Mouse (Mus musculus) testis, adult 2 months (tissue): ENCODE measurements around the gene Foxn3. TPM values are rescaled to one million over a fixed set of nuclear protein-coding genes. Genes with fewer than 3 reads are reported as not detected.

ENCODE experiments used
- H3K27ac ChIP-seq: fragments of 200-500 bp; 2 replicates; pipeline ENCODE4 v1.5.1; 2012; ENCODE audit warnings: low read depth, low read length; ENCODE audit not compliant: control insufficient read depth, insufficient read depth
- H3K27me3 ChIP-seq: fragments of 200-500 bp; 2 replicates; pipeline ENCODE4 v1.6.1; 2012; ENCODE audit warnings: mild to moderate bottlenecking, low read length, moderate library complexity; ENCODE audit not compliant: control insufficient read depth, insufficient read depth
- H3K36me3 ChIP-seq: fragments of 200-500 bp; 2 replicates; pipeline ENCODE4 v1.6.1; 2012; ENCODE audit warnings: mild to moderate bottlenecking, low read length; ENCODE audit not compliant: control insufficient read depth, insufficient read depth
- H3K4me1 ChIP-seq: fragments of 200-500 bp; 2 replicates; pipeline ENCODE4 v1.6.1; 2012; ENCODE audit warnings: low read length; ENCODE audit not compliant: control insufficient read depth, insufficient read depth
- H3K4me3 ChIP-seq: fragments of 200-500 bp; 2 replicates; pipeline ENCODE4 v1.5.1; 2012; ENCODE audit warnings: low read depth, mild to moderate bottlenecking, low read length, moderate library complexity, mixed read lengths; ENCODE audit not compliant: control insufficient read depth
- CTCF ChIP-seq: fragments of 200-500 bp; IDR thresholded peaks from 2 replicates; pipeline ENCODE4 v1.5.1; 2012; ENCODE audit warnings: low read depth, mild to moderate bottlenecking, inconsistent platforms, low read length, moderate library complexity; ENCODE audit not compliant: control insufficient read depth, insufficient read depth, insufficient replicate concordance
- POLR2A ChIP-seq: fragments of 200-500 bp; IDR thresholded peaks from 2 replicates; pipeline ENCODE4 v1.6.1; 2012; ENCODE audit warnings: low read depth, mild to moderate bottlenecking, inconsistent platforms, low read length, moderate library complexity; ENCODE audit not compliant: control insufficient read depth
- polyA plus RNA-seq: library from polyadenylated mRNA; depleted of rRNA; stranded (reverse); fragments of >200 nt; gene quantifications from 2 replicates; pipeline ENCODE4 v1.2.3, GENCODE M21; 2012

Foxn3 gene
- polyA plus RNA-seq, 1 experiment: 7.3 TPM

GRCm38 (mm10) chr12:99373584-99373983 is 189.8 kb downstream of the Foxn3 start:
- no peaks in the 10 kb centered on the region; the same call in 1 of the 2 replicates for H3K4me1 ChIP-seq
- H3K4me3 ChIP-seq: no peak overlapping the region
- H3K27me3 ChIP-seq: no peaks in the 10 kb centered on the region
- no peak overlapping the region for H3K27ac ChIP-seq
- no peaks in the 10 kb centered on the region for H3K36me3 ChIP-seq
- TF ChIP-seq POLR2A (no peak), CTCF (no peak)

GRCm38 (mm10) chr12:99371500-99371899 is 191.9 kb downstream of the Foxn3 start:
- Histone ChIP-seq H3K4me3 (no peak overlapping the region), H3K27me3 (no peaks in the 10 kb centered on the region), H3K27ac (no peak overlapping the region), H3K4me1 (peaks cover 2% of the 10 kb centered on the region; the same call in 1 of the 2 replicates), H3K36me3 (no peaks in the 10 kb centered on the region)
- TF ChIP-seq CTCF (no peak), POLR2A (no peak)

GRCm38 (mm10) chr12:99368251-99368650 is 195.1 kb downstream of the Foxn3 start:
- Histone ChIP-seq H3K27me3 (no peaks in the 10 kb centered on the region), H3K4me1 (peaks cover 2% of the 10 kb centered on the region; the same call in 1 of the 2 replicates), H3K27ac (no peak overlapping the region), H3K4me3 (no peak overlapping the region), H3K36me3 (no peaks in the 10 kb centered on the region)
- no peak for TF ChIP-seq CTCF
- TF ChIP-seq POLR2A: no peak

GRCm38 (mm10) chr12:99365999-99366398 is 197.4 kb downstream of the Foxn3 start:
- Histone ChIP-seq H3K27ac (no peak overlapping the region), H3K27me3 (no peaks in the 10 kb centered on the region), H3K36me3 (no peaks in the 10 kb centered on the region), H3K4me1 (peaks cover 2% of the 10 kb centered on the region; the same call in 1 of the 2 replicates), H3K4me3 (no peak overlapping the region)
- TF ChIP-seq POLR2A (no peak), CTCF (no peak)

GRCm38 (mm10) chr12:99364201-99364600 is 199.2 kb downstream of the Foxn3 start:
- no peaks in the 10 kb centered on the region for H3K27me3 ChIP-seq
- H3K4me1 ChIP-seq: peaks cover 2% of the 10 kb centered on the region; the same call in 1 of the 2 replicates
- no peak for TF ChIP-seq POLR2A
- TF ChIP-seq CTCF: no peak
- no peak overlapping the region for H3K4me3 ChIP-seq
- no peak overlapping the region for H3K27ac ChIP-seq
- no peaks in the 10 kb centered on the region for H3K36me3 ChIP-seq

- Histone ChIP-seq H3K36me3 (no peaks in the 10 kb centered on the region), H3K27ac (no peak overlapping the region), H3K27me3 (no peaks in the 10 kb centered on the region), H3K4me1 (peaks cover 2% of the 10 kb centered on the region; the same call in 1 of the 2 replicates), H3K4me3 (no peak overlapping the region)
- TF ChIP-seq CTCF: no peak
- TF ChIP-seq POLR2A: no peak
Observed at GRCm38 (mm10) chr12:99363024-99363423, 200.4 kb downstream of the Foxn3 start.

GRCm38 (mm10) chr12:99361752-99362132 is 201.6 kb downstream of the Foxn3 start:
- TF ChIP-seq POLR2A: no peak
- TF ChIP-seq CTCF: no peak

GRCm38 (mm10) chr12:99360958-99361751 is 202.2 kb downstream of the Foxn3 start:
- Histone ChIP-seq H3K36me3 (no peaks in the 10 kb centered on the region), H3K4me1 (no peaks in the 10 kb centered on the region), H3K27ac (no peak overlapping the region), H3K27me3 (no peaks in the 10 kb centered on the region), H3K4me3 (no peak overlapping the region)
- TF ChIP-seq POLR2A: no peak
- no peak for TF ChIP-seq CTCF

More at GRCm38 (mm10) chr12:99361752-99362132, 201.6 kb downstream of the Foxn3 start:
- H3K4me1 ChIP-seq: no peaks in the 10 kb centered on the region
- no peaks in the 10 kb centered on the region for H3K36me3 ChIP-seq
- H3K4me3 ChIP-seq: no peak overlapping the region
- H3K27ac ChIP-seq: no peak overlapping the region
- H3K27me3 ChIP-seq: no peaks in the 10 kb centered on the region
